Mouse (Mus musculus) forelimb bud, embryonic 11.5 days (tissue): ENCODE measurements around the gene Wdr61.
A peak's percentile ranks its signal among the peaks of the same experiment; 100 is the strongest.

Experiments used
- DNase-seq: peaks from one replicate; pipeline ENCODE4 v3.0.0-alpha.2; 2012; ENCODE audit warnings: low read depth, low spot score

Wdr61 gene

DNA sequence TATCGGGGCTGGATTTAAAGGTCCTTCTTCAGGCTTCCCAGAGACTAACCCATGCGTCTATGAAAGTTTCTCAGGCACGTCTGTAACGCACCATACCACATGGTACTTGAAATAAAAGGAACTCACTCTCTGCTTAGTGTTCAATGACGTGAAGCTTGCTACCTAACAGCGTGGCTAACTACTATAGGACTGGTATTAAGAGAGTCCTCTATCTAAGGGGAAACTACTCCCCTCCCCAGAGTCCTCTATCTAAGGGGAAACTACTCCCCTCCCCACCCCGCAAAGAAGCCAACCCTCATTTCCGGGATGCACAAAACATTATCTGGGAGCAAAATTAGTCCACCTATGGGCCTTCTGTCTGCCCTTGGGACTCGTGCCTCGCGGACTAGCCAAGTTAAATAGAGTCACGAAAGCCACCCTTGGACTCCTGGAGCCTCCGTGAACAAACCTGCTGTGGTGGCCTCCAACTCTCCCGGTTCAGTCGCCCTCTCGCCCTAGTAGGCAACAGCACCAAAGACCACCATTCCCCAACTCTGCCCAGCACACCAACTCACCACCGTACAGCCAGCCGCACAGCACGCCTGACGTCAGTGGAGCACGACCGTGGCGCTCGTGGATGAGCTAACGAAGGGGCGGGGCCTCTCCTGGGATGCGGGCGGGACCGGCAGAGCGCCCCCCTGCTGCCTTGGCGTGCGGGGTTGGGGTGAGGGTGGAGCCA lies at the start of gene Wdr61:
TSS of gene Wdr61 (minus strand) at position 599 of the 718 bp plus-strand sequence.
- DNase-seq: peak; percentile 94

GRCm38 (mm10) chr9:54784003-54784402 lies 49.7 kb upstream of the Wdr61 start:
- DNase-seq: peak; percentile 89

GRCm38 (mm10) chr9:54782504-54782903 lies 48.2 kb upstream of the Wdr61 start:
- DNase-seq: peak; percentile 50

GRCm38 (mm10) chr9:54779280-54779679 lies 45.0 kb upstream of the Wdr61 start:
- DNase-seq: no peak

GRCm38 (mm10) chr9:54776451-54776982 lies 42.2 kb upstream of the Wdr61 start:
- no peak for DNase-seq

DNA sequence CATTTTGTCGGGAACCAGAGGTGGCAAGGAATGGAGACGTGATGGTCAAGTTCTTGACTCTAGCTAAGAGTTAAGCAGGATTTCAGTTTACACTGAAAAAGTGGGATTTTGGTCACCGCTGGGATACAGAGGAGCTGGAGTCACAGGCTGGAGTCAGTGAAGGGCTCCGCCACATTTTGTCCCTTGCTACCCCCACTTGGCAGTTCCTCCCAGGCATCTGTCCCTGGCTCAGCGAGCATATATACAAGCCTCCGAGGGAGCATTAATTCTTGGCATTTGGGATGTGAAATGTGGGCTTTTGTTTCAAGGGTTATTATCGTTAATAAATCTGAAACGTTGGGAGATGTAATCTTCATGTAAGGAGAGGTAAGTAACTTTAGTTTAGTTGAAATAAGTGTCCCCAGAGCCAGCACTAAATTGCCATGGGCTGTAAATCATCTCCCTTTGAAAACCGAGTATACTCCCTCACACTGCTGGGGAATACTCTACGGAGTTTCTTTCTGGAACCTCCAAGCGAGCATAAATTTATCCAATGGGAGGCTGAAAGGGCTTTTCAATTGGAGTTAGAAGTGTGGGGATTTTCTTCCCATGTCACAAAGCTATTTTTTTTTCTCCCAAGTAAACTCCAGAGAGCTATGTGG lies 35.9 kb upstream of the Wdr61 start:
- DNase-seq: no peak

DNA sequence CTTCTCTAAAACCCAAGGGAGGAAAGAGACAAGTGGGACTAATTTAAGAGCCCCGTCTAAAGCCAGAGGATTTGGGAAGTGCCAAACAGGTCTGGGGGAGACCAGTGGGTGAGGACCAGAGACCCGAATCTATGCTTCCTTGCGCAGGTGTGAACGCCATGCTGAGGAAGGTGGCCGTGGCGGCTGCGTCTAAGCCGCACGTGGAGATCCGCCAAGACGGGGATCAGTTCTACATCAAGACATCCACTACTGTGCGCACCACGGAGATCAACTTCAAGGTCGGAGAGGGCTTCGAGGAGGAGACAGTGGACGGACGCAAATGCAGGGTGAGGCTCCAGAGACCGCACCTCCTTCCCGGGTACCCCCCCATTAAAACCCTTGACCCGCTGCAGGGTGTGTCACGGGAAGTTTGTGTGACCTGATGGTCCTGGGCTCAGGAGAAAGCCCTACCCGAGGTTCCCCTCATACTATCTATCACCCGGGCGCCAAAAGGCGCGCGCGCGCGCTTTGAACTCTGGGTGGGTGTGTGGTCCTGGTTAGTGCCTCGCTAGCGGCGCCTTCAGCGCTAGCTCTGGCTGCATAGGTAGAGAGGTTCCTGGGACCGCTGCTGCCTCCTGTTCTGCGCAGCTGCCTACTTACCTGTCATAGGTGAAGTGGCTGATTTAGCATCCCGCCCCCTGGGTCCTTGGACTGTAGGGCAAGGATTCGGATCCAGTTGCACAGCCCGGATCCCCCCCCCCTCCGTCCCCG lies 31.2 kb upstream of the Wdr61 start:
- DNase-seq: no peak

- DNase-seq: peak; percentile 59
These were observed 30.4 kb upstream of the Wdr61 start, which contains the start of gene Crabp1 for GRCm38 (mm10) chr9:54764561-54765217. Crabp1 (plus strand) TSS chr9:54764748.

- no peak for DNase-seq
These were observed 29.8 kb upstream of the Wdr61 start for GRCm38 (mm10) chr9:54764091-54764490.

- DNase-seq: no peak
These were observed 25.3 kb upstream of the Wdr61 start for GRCm38 (mm10) chr9:54759592-54759991.

- DNase-seq: no peak
These were observed 18.6 kb upstream of the Wdr61 start for GRCm38 (mm10) chr9:54752944-54753295.

DNA sequence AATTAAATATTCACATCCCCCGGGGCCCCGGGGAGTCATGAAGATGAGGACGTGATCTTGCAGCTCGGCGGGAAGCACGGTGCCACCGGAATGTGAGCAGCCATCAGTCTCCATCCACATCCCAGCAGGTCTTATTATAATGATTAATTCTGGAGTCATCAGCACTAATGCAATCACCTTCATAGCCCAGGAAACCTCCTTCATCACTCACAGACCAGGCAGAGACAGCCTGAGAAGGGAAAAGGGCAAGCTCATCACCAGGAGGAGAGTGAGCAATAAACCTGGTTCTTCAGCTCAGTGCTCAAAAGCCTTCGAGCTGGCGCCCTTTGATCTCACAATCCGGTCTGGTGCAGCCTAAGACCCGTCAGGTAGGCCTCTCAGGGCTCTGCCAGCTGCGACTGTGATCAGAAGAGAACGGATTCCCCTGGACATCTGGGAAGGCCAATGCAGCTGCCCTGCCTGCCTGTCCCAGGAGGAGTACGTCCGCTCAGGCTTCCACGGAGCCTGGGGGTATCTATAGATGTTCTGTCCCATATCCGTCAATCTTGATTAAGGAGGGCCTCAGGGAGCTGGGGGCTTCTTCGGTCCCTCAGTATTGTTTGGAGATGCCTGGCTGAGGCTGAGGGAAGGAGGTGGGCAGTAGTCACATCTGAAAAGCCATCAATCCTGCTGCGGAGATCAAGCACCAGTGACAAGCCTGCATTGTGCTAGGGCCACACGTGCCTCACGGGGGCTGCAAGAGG lies 18.1 kb upstream of the Wdr61 start:
- DNase-seq: no peak

- DNase-seq: no peak
These were observed 17.4 kb upstream of the Wdr61 start for GRCm38 (mm10) chr9:54751684-54752083.

DNA sequence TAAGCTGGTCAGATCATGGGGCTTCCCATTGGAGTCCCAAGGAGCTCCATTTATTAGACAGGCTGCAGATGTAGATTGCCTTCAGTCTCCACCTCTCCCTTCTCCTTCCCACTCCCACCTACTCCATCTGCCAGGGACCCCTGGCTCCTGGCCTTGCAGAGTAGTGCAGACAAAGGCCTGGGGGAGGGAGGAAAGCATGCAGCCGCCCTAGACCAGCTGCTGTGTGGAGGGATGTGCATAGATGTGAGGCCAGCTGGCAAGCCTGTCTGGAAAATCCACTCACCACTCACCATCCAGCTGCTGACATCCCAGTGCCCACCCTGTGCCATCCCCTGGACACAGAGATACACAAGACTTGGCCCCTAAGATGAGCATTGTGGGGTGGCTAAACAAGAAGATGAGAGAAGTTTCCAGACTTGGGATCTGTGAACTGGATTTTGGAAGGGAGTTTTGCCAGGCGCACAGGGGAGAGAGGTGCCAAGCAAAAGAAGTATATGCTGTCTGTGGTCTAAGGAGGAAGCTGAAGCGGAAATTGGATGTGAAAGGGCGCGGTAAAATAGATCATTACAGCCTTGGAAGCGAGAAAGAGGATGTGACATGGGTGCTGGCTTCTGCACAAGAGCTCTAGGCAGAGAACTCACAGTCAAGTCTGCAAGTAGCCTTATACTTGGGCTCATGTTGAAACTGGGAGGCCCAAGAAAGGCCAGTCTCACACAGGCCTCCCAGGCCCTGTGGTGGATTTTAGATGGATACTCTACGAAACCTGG lies 16.1 kb upstream of the Wdr61 start:
- DNase-seq: no peak

GRCm38 (mm10) chr9:54745740-54746370 lies 11.5 kb upstream of the Wdr61 start:
- no peak for DNase-seq

DNA sequence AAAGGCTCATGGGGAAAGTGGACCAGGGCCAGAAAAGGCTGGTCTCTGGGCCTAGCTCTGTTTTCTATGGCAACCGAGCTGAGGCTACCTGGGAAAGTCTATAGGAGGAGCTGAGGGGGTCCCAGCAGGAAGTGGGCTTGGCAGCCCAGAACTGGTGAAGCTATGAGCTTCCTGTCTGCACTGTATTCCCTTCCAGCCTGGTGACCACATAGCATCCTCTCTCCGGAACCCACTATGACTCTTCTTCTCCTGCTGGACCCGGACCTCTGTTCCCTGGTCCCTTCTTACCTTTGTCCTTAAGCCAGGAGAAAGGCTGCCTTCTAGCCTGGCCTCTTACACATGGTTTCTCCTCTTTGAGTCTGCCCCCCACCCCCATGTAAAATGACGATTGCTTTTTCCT lies 9.6 kb upstream of the Wdr61 start:
- DNase-seq: no peak

GRCm38 (mm10) chr9:54738376-54738775 lies 4.1 kb upstream of the Wdr61 start:
- DNase-seq: peak; percentile 69

DNA sequence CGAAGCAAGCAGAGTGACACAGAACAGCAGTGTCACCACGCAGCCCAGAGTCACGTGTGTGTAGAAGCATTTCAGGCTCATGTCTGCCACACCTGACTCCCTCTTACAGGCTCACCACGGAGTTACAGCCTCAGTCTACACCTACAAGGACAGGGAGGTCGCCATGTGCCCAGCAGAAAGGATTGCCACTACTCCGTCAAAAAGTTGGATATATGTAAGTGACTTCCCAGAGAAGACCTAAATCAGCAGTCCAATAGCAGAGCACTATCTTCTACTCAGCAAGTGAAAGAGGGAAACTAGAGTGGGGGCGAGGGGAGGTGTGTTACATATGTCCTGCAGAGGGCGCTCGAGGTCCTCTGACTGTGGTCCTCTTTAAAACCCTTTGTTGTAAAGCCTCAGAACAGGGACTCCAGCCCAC lies 2.0 kb upstream of the Wdr61 start:
- peak; percentile 90 for DNase-seq

- no peak for DNase-seq
These were observed 427 bp upstream of the Wdr61 start for GRCm38 (mm10) chr9:54734639-54735252.
